Mouse (Mus musculus) layer of hippocampus, postnatal 14 days (tissue): ENCODE results near the gene Pdlim3. TPM values are rescaled to one million over a fixed set of nuclear protein-coding genes. Genes with fewer than 3 reads are reported as not detected.
"Not testable (repeated sequence)": the region's sequence is repeated elsewhere in the genome, so short reads cannot be mapped to it uniquely, and the experiment has no call there.

Experiments used
- DNase-seq, 2 experiments: peaks; one replicate each; pipeline ENCODE4 v3.0.0; 2021 to 2022; ENCODE audit warnings: low spot score in 2 of 2, mixed read lengths in 1 of 2
- long read RNA-seq, 2 experiments: library from polyadenylated mRNA; stranded (forward); transcript quantifications; one replicate each; pipeline ENCODE4 v2.0.0; 2021
- total RNA-seq, 2 experiments: library from RNA; stranded (reverse); gene quantifications; 2 replicates each; pipeline ENCODE4 v1.2.3; 2021

Pdlim3 gene
- 1 to 10 TPM; 1.1 to 2.3 TPM for total RNA-seq
- long read RNA-seq, experiment 1, result 0 reads
- long read RNA-seq, experiment 2, result 0 reads

DNA sequence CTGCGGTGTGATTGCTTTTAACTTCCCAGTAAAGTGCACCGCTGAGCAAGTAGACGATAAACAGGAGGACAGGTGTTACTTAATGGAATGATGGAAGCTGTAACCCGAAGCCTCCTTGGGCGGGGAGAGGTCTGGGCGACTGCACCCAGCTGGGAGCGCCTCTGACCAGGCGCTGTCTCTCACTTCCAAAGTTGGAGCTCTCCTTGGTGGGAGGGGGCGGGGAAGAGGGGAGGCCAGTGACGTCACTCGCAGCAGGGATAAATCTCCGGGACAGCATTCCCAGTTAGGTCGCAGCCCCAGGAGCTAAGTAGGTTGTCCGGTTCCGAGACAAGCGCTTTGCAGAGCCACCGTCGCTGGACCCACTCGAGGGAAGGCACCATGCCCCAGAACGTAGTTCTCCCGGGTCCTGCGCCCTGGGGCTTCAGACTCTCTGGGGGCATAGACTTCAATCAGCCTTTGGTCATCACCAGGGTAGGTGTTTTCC is at the start of gene Pdlim3:
TSS of gene Pdlim3 (plus strand) at position 260 of the 484 bp plus-strand sequence.
- no peak for DNase-seq

DNA sequence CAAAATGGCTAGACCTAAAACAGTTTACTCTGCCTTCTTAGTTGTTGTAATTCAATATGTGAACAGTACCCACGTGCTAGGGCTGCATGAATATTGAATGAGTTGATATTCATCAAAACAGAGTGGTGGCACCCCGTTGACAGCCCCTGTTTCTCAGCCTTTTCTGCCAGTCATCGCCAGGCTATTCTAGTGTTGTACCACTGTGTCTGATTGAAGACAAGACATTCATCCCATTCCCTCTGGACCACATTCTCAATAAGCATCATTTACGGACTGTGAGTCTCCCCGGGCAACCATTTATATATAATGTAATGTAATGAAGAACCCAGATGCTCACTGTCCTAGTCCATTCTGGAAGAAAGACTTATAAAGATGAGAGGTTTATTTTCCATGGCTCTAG is 42.0 kb upstream of the Pdlim3 start:
- no peak for DNase-seq

DNA sequence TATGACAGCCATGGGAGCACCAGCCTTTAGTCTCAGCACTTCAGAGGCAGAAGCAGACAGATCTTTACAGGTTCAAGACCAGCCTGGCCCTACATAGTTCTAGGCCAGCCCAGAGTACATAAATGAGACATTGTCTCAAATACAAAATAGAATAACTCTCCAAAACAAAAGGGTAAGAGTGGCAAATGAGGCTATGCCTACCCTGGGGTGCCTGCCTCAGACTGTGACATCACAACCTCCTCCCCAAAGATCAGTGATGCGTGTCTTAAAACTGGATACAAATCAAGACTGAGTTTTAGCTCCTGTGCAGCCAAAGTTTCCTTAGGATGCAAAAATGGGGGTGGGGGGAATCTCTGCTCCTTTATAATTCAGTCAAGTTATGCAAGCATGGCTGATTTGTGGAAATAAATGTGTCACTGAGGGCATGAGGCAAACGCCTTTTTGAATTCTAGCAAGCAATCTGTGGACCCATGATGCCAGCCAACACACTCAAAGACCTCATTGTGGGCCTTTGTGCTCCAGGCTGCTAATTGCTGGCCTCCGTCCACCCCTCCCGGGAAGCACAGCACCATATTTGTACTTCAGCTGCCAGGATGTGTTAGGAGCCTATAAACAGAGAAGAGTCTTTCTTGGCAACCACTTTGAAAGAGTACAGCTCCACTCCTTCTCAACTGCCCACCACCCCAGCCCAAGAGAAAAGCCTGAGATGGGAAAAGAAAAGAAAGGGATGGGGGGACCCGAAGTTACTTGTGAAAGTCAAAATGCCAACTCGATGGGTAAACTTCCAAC is 41.0 kb upstream of the Pdlim3 start:
- DNase-seq, result peak; percentile 71 to 92

DNA sequence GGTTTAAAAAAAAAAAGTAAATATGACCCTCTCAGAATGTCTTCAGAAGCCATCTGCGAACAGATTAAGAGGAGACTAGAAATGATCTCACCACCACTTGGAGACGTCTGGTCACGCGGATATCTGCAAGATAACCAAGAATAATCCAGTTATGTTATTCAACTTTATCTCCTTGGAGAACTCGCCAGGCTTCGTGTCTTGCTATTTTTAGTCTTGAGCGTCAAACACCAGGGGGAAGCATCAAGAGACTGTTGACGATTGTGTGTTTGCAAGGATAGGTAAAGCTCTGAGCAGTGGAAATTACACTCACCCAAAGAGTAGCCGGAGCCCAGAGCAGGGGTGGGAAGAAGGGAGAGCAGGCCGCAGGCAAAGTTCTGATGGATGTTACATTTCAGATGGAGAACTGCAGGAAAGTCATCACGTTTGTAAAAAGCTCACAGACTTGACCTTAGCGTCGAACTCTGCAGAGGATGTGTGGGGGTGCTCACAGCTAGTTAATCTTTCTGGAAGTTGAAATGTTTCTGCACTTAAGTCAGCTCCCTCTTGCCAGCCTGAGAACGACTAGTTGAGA is 40.3 kb upstream of the Pdlim3 start:
- DNase-seq, result no peak

DNA sequence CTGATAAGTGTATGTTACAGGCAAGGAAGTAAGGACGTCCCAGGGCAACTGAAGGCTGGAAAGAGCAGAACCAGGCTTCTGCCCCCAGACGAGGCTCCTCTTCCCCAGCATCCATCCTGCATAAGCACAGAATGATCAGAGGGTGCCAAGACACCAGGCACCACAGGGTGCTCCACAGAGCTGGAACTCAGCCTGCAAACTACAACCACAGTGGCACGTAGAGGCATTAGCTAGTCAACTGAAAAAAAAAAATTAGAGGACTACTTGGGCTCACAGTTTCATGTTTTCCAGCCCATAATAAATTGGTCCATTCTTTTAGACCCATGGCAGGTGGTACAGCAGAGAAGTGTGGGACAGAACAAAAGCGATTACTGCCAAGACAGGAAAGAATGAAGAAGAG is 39.4 kb upstream of the Pdlim3 start:
- DNase-seq, result no peak

DNA sequence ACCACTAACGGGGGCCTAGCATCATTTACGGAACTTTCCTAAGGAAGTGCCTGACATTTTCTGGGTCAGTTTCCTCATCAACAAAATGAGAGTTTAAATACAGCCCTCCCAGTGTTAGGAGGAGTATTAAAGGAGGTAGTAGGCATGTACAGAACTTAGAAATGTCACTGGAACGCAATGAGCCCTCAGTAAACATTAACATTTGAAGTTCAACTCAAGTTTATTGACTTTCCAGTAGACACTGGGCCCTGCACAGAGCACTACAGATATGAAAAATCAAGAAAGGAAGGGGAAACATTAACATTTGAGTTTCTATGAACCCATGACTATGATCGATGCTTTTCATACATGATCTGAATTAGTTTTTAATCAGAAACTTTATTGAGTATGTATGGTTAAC is 30.1 kb upstream of the Pdlim3 start:
- DNase-seq, result no peak

DNA sequence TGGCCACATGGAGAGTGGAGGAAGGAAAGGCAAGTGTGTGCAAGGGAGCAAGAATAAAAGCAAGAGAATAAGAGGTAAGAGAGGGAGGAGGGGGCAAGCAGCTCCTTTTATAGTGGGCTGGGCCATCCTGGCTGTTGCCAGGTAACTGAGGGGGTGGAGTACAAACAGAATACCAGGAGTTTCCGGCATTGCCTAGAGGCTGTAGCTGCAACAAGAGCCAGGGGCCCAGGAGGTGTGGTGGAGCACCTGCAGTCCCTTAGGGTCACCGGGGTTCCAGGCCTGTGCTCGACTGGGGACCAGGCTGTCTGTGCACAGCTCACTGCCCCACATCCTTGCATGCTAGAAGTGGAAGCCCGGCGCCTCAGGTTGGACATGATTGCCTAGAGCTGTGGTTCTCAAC is 27.5 kb upstream of the Pdlim3 start:
- DNase-seq, result no peak

DNA sequence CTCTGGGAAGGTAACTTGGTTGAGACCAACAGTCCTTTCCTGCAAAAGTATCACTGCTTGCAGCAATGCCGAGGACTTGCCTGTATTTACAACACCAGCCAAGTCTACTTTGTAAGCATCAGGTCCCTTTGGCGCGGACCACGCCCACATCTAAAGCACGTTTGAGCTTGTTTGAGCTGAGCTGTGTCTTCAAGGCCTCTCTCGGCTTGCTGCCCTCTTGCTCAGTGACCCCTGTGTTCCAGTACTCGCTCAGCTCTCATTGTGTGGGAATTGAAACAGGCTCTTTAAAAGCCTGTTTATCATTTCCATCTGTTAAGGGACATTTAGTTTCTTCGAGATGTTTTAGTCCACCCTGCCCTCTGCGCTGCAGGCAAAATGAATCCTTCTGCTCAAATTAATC is 26.9 kb upstream of the Pdlim3 start:
- DNase-seq, result no peak

DNA sequence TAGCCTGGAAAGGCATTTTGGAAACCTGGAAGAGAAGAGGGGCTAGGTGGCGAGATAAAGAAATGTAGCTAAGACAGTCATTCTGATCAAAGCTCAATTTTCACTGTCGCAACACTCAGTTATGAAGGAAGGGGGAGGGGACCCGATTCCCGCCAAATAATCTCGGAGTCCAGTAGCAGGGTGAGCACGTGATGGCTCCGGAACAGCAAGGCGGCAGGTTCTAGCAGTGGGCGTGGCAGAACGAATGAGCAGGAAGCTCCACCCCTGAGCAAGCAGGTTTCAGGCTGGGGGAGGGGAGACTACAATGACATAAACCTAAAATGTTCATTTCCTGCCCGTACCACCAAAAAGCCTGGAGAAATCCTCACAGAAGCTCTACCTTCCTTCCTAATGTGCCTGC is 13.7 kb upstream of the Pdlim3 start:
- DNase-seq, result not testable (repeated sequence)

DNA sequence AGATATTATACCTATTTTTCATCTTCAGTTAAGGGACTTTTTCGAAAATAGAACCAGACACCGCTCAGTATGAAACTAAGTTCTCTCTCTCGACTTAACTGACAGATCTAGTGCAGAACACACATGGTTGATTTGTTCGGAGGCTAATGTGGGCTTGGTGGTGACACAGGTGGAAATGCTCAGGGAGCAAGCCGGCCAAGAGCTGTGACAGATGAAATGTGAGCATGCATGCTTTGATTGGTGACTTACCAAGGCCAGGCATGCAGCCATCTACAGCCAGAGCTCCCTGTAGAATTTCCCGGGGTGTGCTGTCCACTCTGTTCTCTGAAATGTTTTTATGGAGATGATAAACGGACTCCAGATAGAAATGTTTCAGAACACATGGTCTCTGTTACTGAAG is 13.2 kb upstream of the Pdlim3 start:
- DNase-seq, result no peak

DNA sequence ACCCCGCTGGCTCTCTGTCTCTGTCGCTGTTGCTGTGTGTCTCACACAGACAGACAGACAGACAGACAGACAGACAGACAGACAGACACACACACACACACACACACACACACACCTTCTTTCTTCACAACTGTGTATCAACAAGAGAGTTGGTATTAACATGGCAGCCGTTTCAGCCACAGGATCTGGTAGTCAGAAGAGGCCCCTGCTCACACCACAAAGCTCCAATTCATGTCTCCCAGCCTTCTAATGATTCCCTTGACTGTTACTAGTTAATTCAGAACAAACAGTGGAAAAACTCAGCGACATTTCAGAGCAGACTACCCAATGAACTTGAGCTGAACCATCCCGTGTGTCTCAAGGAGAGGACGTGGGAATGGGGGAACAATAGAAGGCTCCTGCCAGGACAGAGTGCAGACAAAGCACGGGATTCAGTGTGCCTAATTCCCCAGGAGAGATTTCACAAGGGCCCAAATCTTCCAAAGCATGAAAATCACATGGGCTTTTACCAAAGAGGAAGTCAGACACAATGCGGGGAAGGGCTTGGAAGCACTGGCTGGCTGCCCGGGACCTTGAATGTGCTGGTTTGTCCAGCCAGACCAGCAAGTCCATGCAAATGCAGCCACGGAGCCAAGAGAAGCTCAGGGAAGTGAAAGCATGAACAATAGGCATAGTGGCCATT is 10.2 kb upstream of the Pdlim3 start:
- peak; percentile 50 to 54 for DNase-seq

DNA sequence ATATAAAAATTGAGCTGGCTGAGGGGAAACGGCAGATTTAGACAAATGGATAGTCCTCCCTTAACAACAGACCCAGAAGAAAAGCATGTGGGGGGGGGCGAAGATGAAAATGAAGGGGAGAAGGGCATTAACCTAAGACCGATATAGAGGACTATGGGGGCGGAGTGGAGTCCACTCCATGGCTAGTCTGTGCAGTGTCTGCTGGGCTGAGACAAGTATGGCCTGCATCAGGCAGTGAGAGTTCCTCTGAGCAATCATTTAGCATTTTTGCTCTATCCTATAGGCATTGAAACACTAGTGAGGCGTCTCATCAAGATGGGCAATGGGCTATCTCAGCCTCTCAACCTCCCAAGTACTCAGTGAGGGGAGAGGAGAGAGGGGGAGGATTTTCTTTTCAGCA is 8.9 kb upstream of the Pdlim3 start:
- no peak for DNase-seq

DNA sequence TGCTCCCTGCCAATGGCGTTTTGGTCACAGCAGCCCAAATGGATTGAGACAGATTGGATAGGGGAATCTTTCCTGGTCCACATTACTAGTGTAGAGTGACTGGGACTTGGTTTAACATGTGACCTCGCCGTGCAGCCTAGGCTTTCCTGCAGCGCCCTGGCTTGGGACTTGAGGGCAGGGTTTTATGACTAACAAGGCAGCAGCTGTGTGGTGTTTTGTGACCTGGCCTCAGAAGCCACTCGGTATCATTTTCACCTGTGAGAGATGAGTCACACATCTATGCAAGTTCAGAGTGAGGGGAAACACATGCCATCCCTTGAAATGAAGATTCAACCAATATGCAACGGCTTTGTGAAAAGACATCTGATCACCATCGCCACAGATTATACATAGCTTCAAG is 7.6 kb upstream of the Pdlim3 start:
- DNase-seq, result no peak

DNA sequence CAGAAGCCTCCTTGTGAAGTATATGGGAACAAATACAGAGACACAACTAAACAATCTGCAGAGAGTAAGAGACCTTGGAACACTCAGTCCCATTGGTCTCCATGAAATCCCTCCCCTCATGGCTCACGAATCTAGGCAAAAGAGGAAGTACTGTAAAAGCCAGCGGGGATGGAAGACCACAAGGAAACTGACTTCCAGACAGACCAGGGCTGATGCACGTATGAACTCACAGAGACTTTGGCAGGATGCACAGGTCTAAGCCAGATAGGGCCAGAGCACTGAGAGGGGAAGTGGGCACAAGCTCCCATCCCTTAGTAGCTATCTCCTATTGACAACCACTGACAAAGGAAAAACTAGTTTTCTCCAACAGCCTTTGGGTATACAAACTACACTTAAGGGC is 4.8 kb upstream of the Pdlim3 start:
- no peak for DNase-seq

DNA sequence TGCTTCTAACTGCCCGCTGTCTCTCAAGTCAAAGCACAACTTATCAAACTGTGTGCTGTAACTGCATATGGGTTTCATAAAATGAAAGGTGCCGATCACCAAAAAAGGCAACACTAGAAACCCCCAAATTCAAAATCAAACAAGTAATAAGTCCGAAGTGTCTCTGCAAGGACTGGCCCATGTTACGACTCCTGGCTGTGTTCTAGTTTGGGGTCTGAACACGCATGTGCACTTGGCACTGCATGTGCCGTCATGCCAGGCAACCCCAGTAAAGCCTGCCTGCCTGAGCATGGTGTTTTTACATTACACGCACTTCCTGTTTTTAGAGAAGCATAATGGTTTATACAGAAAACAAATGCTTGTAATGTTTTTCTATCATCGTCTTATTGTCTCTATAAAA is 3.5 kb upstream of the Pdlim3 start:
- DNase-seq, result no peak

DNA sequence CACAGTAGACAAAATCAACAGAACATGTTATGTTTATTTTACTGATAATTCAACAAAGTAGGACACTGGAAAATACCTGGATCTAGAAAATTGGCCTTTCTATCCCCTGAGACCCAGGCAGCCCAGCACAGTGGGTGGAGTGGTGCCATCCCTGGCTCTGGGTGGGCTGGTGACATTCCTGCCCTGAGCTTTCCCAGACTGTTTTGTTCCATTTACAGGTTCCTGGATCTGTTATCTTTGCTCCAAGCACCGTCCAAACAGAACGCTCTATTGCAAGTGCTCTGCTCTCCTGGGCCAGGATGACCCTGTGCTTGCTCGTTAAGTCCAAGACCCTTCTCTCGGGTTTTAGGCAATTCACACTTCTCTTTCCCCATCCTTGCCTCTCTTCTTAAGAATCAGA is 1.5 kb upstream of the Pdlim3 start:
- DNase-seq, result no peak

DNA sequence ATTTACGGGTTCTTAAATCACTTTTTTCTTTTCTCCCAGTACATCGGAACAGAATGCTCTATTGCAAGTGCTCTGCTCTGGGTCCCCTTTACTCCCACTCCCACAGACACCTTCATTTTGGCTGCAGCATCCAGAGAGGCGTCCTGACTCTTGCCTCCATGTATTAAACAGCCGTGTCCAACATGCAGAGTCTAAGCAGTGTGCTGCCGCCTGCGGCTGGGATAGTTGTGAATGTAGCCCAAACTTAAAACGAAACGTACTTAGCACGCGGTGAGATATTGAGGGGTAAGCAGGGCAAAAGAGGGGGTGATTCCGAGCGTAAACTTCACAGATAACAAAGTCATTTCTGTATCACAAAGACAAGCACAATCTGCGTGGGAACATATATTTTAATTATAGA is 709 bp upstream of the Pdlim3 start:
- no peak for DNase-seq

DNA sequence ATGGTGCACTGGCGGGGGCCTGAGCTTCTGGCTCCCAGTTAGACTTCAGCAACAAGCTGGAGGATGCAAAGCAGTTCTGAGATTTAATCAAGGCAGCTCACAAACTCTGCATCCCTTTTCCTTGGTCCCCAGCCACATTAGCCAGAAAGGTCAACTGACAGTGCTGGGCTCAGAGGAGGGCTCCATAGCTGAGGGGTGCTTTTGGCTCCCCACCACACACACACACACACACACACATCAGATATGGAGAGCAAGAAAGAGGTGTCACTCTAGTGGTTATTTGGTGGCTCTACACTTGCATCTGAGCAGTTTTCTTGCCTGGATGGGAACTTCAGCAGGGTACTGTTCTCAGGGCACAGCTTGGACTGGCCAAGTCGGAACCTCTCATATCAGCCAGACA is 514 bp downstream of the Pdlim3 start:
- DNase-seq, result no peak

DNA sequence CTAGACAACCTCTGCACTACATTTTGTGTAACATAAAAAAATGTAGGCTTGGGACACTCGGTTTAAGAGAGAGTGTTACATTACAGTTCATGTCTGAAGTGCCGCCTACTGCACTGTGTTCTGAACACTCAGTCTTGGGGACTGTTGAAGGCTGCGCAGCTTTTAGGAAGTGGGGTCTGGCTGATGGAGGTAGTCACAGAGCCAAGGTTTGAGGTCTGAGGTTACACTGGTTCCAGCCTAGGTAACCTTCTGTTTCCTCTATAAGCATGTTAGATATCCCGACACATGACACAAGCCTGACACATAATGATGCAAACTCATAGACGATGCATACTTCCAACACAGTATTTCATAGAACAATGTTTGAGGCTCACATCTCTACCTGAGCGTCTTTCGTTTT is 4.5 kb downstream of the Pdlim3 start:
- DNase-seq, result no peak

DNA sequence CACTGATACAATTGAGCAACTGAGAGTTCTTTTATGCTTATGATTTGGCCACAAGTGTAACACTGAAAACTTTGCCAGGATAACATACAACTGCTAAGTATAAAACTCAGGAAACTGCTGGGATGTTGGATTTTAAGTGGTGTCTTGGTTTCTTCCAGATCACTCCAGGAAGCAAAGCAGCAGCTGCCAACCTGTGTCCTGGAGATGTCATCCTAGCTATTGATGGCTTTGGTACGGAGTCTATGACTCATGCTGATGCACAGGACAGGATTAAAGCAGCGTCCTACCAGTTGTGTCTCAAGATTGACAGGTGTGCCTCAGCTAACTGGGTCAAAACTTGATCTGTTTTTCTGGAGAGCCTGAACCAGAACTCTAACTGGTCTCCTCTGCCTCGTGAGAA is 11.3 kb downstream of the Pdlim3 start:
- no peak for DNase-seq

DNA sequence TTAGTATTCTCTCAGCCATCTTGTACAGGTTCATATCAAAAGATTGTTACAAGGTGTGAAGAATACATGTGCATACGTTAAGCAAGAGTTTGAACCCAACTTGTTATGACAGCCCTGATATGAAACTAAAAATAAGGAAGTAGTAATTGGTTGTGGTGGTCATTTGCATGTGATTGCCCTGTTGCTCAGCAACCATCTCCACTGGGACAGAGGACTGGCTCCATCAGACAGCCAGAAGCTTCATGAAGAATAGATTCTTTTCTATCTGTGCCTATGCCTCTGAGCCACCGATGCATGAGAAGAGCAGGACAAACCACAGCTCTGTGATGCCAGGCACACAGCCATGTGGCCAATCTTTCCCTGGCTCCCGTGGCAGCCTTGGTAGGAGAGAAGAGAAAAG is 14.5 kb downstream of the Pdlim3 start:
- DNase-seq, result no peak

DNA sequence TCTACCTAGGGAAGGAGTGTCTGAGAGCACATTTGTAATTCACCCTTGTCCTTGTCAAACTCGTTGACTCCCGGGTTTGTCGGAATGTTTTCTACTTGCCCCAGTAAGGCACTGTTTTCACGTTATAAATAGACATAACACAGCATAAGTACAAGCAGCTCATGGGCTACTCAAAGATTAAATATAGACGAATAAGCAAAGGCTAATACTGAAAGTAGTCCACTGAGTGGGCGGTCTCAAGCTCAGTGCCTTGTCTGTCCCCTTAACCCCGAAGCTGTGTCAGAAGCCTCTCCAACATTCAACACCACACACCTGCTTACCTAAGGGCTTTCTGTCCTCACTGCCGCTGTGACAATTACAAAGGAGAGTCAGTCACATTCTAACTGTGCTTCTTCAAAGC is 16.4 kb downstream of the Pdlim3 start:
- DNase-seq, result no peak
